Mouse (Mus musculus) kidney, embryonic 14.5 days (tissue): ENCODE results near the gene Il1r2. TPM values are rescaled to one million over a fixed set of nuclear protein-coding genes. Genes with fewer than 3 reads are reported as not detected.

Source experiments
- ATAC-seq: fragments of 200-750 bp; cut with Nextera tagmentation; 2 replicates; pipeline ENCODE4 v1.8.0; 2017; ENCODE audit warnings: moderate number of reproducible peaks, mild to moderate bottlenecking, moderate TSS enrichment, moderate library complexity; ENCODE audit not compliant: low FRiP score, low TSS enrichment
- H3K27ac ChIP-seq: fragments of 300-500 bp; sonication (generic); 2 replicates; pipeline ENCODE4 v1.5.1; 2014; ENCODE audit warnings: low read depth, mild to moderate bottlenecking, low read length, moderate library complexity, mixed read lengths
- H3K27me3 ChIP-seq: fragments of 300-500 bp; sonication (generic); 2 replicates; pipeline ENCODE4 v1.6.1; 2014; ENCODE audit warnings: mild to moderate bottlenecking, low read length; ENCODE audit not compliant: control insufficient read depth, insufficient read depth
- H3K36me3 ChIP-seq: fragments of 300-500 bp; sonication (generic); 2 replicates; pipeline ENCODE4 v1.6.1; 2014; ENCODE audit warnings: low read length, mixed read lengths; ENCODE audit not compliant: control insufficient read depth, insufficient read depth
- H3K4me1 ChIP-seq: fragments of 300-500 bp; sonication (generic); 2 replicates; pipeline ENCODE4 v1.6.1; 2014; ENCODE audit warnings: low read length, mixed read lengths; ENCODE audit not compliant: control insufficient read depth, insufficient read depth
- H3K4me2 ChIP-seq: fragments of 300-500 bp; sonication (generic); replicated peaks from 2 replicates; pipeline ENCODE4 v1.6.1; 2014; ENCODE audit warnings: low read depth, mild to moderate bottlenecking, low read length
- H3K4me3 ChIP-seq: fragments of 300-500 bp; sonication (generic); 2 replicates; pipeline ENCODE4 v1.5.1; 2014; ENCODE audit warnings: mild to moderate bottlenecking, low read length
- H3K9ac ChIP-seq: fragments of 300-500 bp; sonication (generic); 2 replicates; pipeline ENCODE4 v1.6.1; 2014; ENCODE audit warnings: low read depth, mild to moderate bottlenecking, low read length, moderate library complexity
- H3K9me3 ChIP-seq: fragments of 300-500 bp; sonication (generic); 2 replicates; pipeline ENCODE4 v1.6.1; 2016; ENCODE audit warnings: low read length; ENCODE audit not compliant: control insufficient read depth
- WGBS: fragments of 180-500 bp; shearing (Covaris S2); extraction: QIAGEN DNeasy Blood & Tissue Kit; methylation state at CpG from one replicate; pipeline ENCODE4 v1.1.7; 2014; 5-methylcytosine and 5-hydroxymethylcytosine counted together
- polyA plus RNA-seq: library from polyadenylated mRNA; unstranded; fragments of >200 nt; fragmentation: Nextera tagmentation; extraction: Ambion mirVana; gene quantifications from 2 replicates; pipeline ENCODE4 v1.2.1, GENCODE M21; 2014

Gene Il1r2
- polyA plus RNA-seq, 1 experiment from 2014 or later, result not detected

- ATAC-seq, result no peak
Measured at GRCm38 (mm10) chr1:40131631-40132030, 57.8 kb downstream of the Il1r2 start.

GRCm38 (mm10) chr1:40132721-40133120, 58.8 kb downstream of the Il1r2 start:
- Histone ChIP-seq H3K9ac (no peak overlapping the region), H3K9me3 (no peaks in the 10 kb centered on the region), H3K27ac (no peak overlapping the region), H3K27me3 (no peaks in the 10 kb centered on the region), H3K4me1 (no peaks in the 10 kb centered on the region), H3K36me3 (no peaks in the 10 kb centered on the region), H3K4me2 (no peak overlapping the region), H3K4me3 (no peak overlapping the region)
- ATAC-seq, result no peak
- 79% methylated on average over 4 of the region's 4 CpGs for WGBS

More at GRCm38 (mm10) chr1:40131631-40132030, 57.8 kb downstream of the Il1r2 start:
- H3K4me2 ChIP-seq, result no peak overlapping the region
- no peaks in the 10 kb centered on the region for H3K36me3 ChIP-seq
- no peaks in the 10 kb centered on the region for H3K9me3 ChIP-seq
- WGBS, result 40% methylated on average over 1 of the region's 1 CpGs
- no peaks in the 10 kb centered on the region for H3K27me3 ChIP-seq
- no peaks in the 10 kb centered on the region for H3K4me1 ChIP-seq
- no peak overlapping the region for H3K27ac ChIP-seq
- H3K9ac ChIP-seq, result no peak overlapping the region
- no peak overlapping the region for H3K4me3 ChIP-seq

- 0 out of 2 replicates have a peak, but pooled peaks have one; percentile 32 for ATAC-seq
- WGBS, result 49% methylated on average over 3 of the region's 3 CpGs
Measured at GRCm38 (mm10) chr1:40133567-40133966, 59.7 kb downstream of the Il1r2 start.

GRCm38 (mm10) chr1:40139798-40140532, 66.1 kb downstream of the Il1r2 start:
- Histone ChIP-seq H3K36me3 (no peaks in the 10 kb centered on the region), H3K4me1 (no peaks in the 10 kb centered on the region), H3K4me3 (no peak overlapping the region), H3K27me3 (no peaks in the 10 kb centered on the region), H3K9me3 (no peaks in the 10 kb centered on the region), H3K9ac (no peak overlapping the region), H3K27ac (no peak overlapping the region), H3K4me2 (no peak overlapping the region)
- no peak for ATAC-seq
- WGBS, result 51% methylated on average over 14 of the region's 14 CpGs

More at GRCm38 (mm10) chr1:40133567-40133966, 59.7 kb downstream of the Il1r2 start:
- Histone ChIP-seq H3K9ac (no peak overlapping the region), H3K27ac (no peak overlapping the region), H3K36me3 (no peaks in the 10 kb centered on the region), H3K27me3 (no peaks in the 10 kb centered on the region), H3K4me1 (no peaks in the 10 kb centered on the region), H3K9me3 (no peaks in the 10 kb centered on the region), H3K4me2 (no peak overlapping the region), H3K4me3 (no peak overlapping the region)

- no peak overlapping the region for H3K4me3 ChIP-seq
- WGBS, result 84% methylated on average over 6 of the region's 6 CpGs
- H3K27me3 ChIP-seq, result no peaks in the 10 kb centered on the region
- H3K27ac ChIP-seq, result no peak overlapping the region
- H3K4me1 ChIP-seq, result no peaks in the 10 kb centered on the region; the same call in 1 of the 2 replicates
- no peaks in the 10 kb centered on the region for H3K36me3 ChIP-seq
- ATAC-seq, result no peak
- no peak overlapping the region for H3K9ac ChIP-seq
- no peak overlapping the region for H3K4me2 ChIP-seq
- no peaks in the 10 kb centered on the region for H3K9me3 ChIP-seq
Measured at GRCm38 (mm10) chr1:40156096-40156495, 82.2 kb downstream of the Il1r2 start.

- Histone ChIP-seq H3K9me3 (peaks cover 2% of the 10 kb centered on the region; the same call in 1 of the 2 replicates), H3K4me1 (no peaks in the 10 kb centered on the region), H3K4me3 (no peak overlapping the region), H3K36me3 (no peaks in the 10 kb centered on the region), H3K9ac (no peak overlapping the region), H3K4me2 (no peak overlapping the region), H3K27ac (no peak overlapping the region), H3K27me3 (no peaks in the 10 kb centered on the region)
- ATAC-seq, result no peak
- 91% methylated on average over 4 of the region's 4 CpGs for WGBS
Measured at GRCm38 (mm10) chr1:40163329-40163917, 89.5 kb downstream of the Il1r2 start.

GRCm38 (mm10) chr1:40164331-40164730, 90.5 kb downstream of the Il1r2 start:
- Histone ChIP-seq H3K9me3 (peaks cover 2% of the 10 kb centered on the region; the same call in 1 of the 2 replicates), H3K36me3 (no peaks in the 10 kb centered on the region), H3K9ac (no peak overlapping the region), H3K4me2 (no peak overlapping the region), H3K27ac (no peak overlapping the region), H3K4me1 (no peaks in the 10 kb centered on the region), H3K4me3 (no peak overlapping the region), H3K27me3 (no peaks in the 10 kb centered on the region)
- WGBS, result 71% methylated on average over 4 of the region's 4 CpGs
- no peak for ATAC-seq

GRCm38 (mm10) chr1:40167585-40167984, 93.7 kb downstream of the Il1r2 start:
- Histone ChIP-seq H3K9ac (no peak overlapping the region), H3K27ac (no peak overlapping the region), H3K27me3 (no peaks in the 10 kb centered on the region), H3K9me3 (peaks cover 2% of the 10 kb centered on the region; the same call in 1 of the 2 replicates), H3K4me2 (no peak overlapping the region), H3K4me1 (no peaks in the 10 kb centered on the region), H3K4me3 (no peak overlapping the region), H3K36me3 (no peaks in the 10 kb centered on the region)
- no peak for ATAC-seq
- 80% methylated on average over 8 of the region's 8 CpGs for WGBS

GRCm38 (mm10) chr1:40171878-40172277, 98.0 kb downstream of the Il1r2 start:
- Histone ChIP-seq H3K4me3 (no peak overlapping the region), H3K4me2 (no peak overlapping the region), H3K36me3 (no peaks in the 10 kb centered on the region), H3K4me1 (no peaks in the 10 kb centered on the region), H3K27ac (no peak overlapping the region), H3K27me3 (no peaks in the 10 kb centered on the region), H3K9ac (no peak overlapping the region), H3K9me3 (no peaks in the 10 kb centered on the region)
- no peak for ATAC-seq
- 70% methylated on average over 5 of the region's 5 CpGs for WGBS
